Mouse (Mus musculus): ENCODE measurements around the gene Scfd1. TPM values are rescaled to one million over a fixed set of nuclear protein-coding genes. Genes with fewer than 3 reads are reported as not detected.

The Scfd1 gene
- polyA plus RNA-seq, 1 experiment from 2014 or later = 96.7 TPM

DNA sequence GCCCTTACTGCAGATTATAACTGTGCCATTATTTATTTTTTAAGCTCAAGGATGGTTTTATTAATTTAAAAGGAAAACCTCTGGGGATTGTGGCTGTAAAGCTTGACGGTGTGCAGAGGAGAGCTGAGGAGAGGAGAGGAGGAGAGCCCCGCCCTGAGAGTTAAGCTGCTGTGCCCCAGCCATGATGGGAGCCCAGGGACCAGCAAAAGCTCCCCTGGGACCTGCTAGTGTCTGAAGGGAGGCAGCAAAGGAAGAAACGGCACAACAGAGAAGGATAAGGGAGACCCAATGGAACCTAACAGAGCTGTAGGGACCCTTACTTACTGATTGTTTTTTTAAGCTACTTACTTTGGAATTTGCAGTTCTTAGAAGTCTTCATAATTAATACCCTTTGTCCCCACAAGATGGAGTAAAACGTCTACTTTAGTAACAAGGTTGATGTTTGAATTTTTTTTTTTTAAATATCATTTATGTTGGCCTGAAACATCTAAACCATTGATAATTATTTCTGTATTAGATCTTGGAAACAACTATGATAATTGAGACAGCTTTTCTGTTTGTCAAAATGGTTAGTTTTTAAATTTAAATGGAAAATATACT is 26.8 kb downstream of the Scfd1 start:
- no peak for ATAC-seq (ENCODE audit: low FRiP score, low read depth)

DNA sequence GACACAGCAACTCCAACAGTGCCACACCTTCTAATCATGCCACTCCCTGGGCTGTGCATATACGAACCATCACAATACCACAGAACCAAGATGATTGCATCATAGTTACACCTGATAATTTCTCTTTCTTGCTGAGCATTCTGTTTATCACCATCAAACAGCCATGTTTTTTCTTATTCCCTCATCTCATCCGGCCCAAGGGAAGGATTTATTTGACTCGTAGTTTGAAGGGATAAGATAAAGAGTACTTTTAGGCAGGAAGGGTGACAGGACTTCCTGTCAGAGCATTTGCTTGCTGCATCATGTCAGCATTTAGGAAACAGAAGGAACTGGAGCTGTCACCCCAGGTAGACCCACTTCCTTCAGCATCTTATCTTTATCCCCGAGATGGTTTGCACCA is 34.1 kb downstream of the Scfd1 start:
- no peak for ATAC-seq (ENCODE audit: low FRiP score, low read depth)
- WGBS = 89% methylated on average over 4 of the region's 4 CpGs

More for the DNA sequence above, 26.8 kb downstream of the Scfd1 start:
- Histone ChIP-seq H3K4me3 (no peak overlapping the region), H3K27me3 (no peaks in the 10 kb centered on the region), H3K4me2 (replicated peaks) (no peak overlapping the region), H3K36me3 (peaks cover 67% of the 10 kb centered on the region), H3K9me3 (no peaks in the 10 kb centered on the region), H3K27ac (no peak overlapping the region), H3K9ac (no peak overlapping the region), H3K4me1 (no peaks in the 10 kb centered on the region)
- WGBS = 61% methylated on average over 4 of the region's 4 CpGs

DNA sequence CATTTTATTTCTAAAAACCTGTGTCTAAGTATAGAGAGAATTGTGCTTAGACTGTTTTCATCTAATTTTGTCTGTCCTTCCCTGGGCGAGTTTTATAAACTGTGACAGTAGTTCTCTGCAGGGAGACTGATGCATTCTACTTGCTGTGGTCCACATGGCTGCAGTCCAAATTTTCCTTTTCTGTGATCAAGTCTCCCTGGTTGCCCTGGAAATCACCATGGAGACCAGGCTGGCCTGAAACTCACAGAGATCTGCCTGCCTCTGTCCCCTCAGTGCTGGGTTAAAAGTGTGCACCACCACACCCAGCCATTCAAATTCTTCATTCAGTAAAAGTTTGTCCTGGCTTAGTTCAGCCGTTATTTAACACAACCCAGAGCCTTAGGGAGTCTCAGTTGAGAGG is 60.2 kb downstream of the Scfd1 start:
- Histone ChIP-seq H3K27me3 (no peaks in the 10 kb centered on the region), H3K9me3 (no peaks in the 10 kb centered on the region), H3K9ac (no peak overlapping the region), H3K4me2 (replicated peaks) (no peak overlapping the region), H3K36me3 (peaks cover 77% of the 10 kb centered on the region), H3K4me1 (no peaks in the 10 kb centered on the region), H3K27ac (no peak overlapping the region), H3K4me3 (no peak overlapping the region)
- WGBS = 85% methylated on average over 2 of the region's 2 CpGs
- no peak for ATAC-seq (ENCODE audit: low FRiP score, low read depth)

More for the DNA sequence above, 34.1 kb downstream of the Scfd1 start:
- Histone ChIP-seq H3K9ac (no peak overlapping the region), H3K4me3 (no peak overlapping the region), H3K4me2 (replicated peaks) (no peak overlapping the region), H3K27me3 (no peaks in the 10 kb centered on the region), H3K9me3 (no peaks in the 10 kb centered on the region), H3K4me1 (no peaks in the 10 kb centered on the region), H3K36me3 (peaks cover 66% of the 10 kb centered on the region), H3K27ac (no peak overlapping the region)

DNA sequence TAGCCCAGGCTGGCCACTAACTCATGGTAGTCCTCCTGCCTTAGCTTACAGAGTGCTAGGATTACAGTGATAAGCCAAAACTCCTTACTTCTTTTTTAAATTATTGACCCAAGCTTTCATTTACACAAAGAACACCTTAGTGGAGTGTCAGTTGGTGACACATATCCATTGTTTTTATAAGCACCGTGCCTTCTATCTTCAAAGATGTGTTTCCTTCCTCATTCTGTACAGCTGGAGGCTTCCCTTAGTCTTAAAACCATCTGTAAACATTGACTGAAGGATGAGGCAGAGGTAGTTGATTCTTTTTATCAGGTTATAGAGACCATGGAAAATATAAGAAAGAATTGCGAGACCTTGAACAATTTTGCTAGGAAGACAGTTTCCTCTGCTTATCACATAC is 61.0 kb downstream of the Scfd1 start:
- ATAC-seq (ENCODE audit: low FRiP score, low read depth) = no peak
- Histone ChIP-seq H3K9ac (no peak overlapping the region), H3K27ac (no peak overlapping the region), H3K9me3 (no peaks in the 10 kb centered on the region), H3K4me1 (no peaks in the 10 kb centered on the region), H3K4me3 (no peak overlapping the region), H3K36me3 (peaks cover 76% of the 10 kb centered on the region), H3K4me2 (replicated peaks) (no peak overlapping the region), H3K27me3 (no peaks in the 10 kb centered on the region)
- WGBS = 97% methylated on average over 2 of the region's 2 CpGs

DNA sequence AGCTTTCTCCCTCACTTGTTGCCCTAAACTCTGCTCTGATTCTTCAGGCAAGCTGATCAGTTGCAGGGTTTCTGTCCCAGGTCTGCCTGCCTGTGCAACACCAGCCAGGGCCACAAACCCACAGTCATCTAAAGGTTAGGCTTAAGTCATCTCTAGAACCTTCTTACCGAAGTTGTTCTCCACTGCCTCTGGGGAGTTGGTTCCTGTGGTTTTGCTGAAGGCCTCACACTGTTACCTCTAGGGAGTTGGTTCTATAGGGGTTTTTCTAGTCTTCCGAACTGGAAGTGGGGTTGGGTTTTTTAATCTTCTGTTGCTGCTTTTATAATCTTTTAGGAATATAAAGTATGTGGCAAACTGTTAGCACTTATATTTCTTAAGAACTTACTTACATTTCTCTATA is 72.0 kb downstream of the Scfd1 start:
- no peak for ATAC-seq (ENCODE audit: low FRiP score, low read depth)
- no peak overlapping the region for H3K4me2 ChIP-seq (replicated peaks)
- no peaks in the 10 kb centered on the region for H3K4me1 ChIP-seq
- H3K4me3 ChIP-seq = no peak overlapping the region
- no peaks in the 10 kb centered on the region for H3K27me3 ChIP-seq
- no peak overlapping the region for H3K9ac ChIP-seq
- H3K9me3 ChIP-seq = peaks cover 7% of the 10 kb centered on the region; the same call in 1 of the 2 replicates
- H3K27ac ChIP-seq = no peak overlapping the region
- WGBS = 74% methylated on average over 2 of the region's 2 CpGs
- H3K36me3 ChIP-seq = peaks cover 75% of the 10 kb centered on the region

DNA sequence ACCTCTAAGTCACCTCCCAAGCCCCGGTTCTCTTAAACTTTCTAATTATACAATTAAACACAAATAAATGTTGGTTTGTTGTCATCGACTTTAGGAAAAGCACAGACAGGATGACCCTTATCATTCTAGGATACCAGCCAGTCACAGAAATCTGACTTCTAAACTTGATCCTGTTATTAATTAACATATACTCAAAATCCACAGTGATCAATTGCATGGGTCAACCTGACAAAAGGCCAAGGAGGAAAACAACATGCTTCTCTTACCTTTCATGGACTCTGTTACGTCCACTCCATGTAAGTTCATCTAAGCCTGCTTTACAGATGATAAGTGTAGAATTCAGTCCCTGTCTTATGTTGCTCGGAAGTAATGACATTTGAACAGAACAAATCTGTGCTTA is 93.6 kb downstream of the Scfd1 start:
- Histone ChIP-seq H3K27ac (no peak overlapping the region), H3K27me3 (no peaks in the 10 kb centered on the region), H3K36me3 (no peaks in the 10 kb centered on the region), H3K9ac (no peak overlapping the region), H3K4me2 (replicated peaks) (no peak overlapping the region), H3K9me3 (no peaks in the 10 kb centered on the region), H3K4me1 (no peaks in the 10 kb centered on the region), H3K4me3 (no peak overlapping the region)
- ATAC-seq (ENCODE audit: low FRiP score, low read depth) = no peak
- WGBS = 80% methylated on average over 4 of the region's 4 CpGs

DNA sequence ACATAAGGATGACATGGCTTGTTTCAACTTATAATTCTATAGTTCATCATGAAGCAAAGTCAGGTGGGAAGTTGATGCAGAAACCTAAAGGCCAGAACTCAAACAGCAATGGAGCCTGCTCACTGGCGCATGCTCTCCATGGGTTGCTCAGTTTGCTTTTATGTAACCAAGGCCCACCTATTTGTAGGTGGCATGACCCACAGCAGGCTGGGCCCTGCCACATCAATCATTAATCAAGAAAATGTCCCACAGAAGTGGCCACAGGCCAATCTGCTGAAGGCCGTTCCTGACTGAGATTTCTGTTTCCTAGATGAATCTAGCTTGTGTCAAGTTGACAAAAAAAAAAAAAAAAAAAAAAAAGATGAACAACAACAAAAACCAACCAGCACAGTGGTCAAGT is 103.9 kb downstream of the Scfd1 start:
- H3K36me3 ChIP-seq = no peaks in the 10 kb centered on the region
- 95% methylated on average over 2 of the region's 2 CpGs for WGBS
- H3K4me1 ChIP-seq = no peaks in the 10 kb centered on the region
- H3K27ac ChIP-seq = no peak overlapping the region
- no peaks in the 10 kb centered on the region for H3K27me3 ChIP-seq
- no peak overlapping the region for H3K4me2 ChIP-seq (replicated peaks)
- no peak overlapping the region for H3K4me3 ChIP-seq
- H3K9me3 ChIP-seq = no peaks in the 10 kb centered on the region; the same call in 1 of the 2 replicates
- ATAC-seq (ENCODE audit: low FRiP score, low read depth) = no peak
- no peak overlapping the region for H3K9ac ChIP-seq

DNA sequence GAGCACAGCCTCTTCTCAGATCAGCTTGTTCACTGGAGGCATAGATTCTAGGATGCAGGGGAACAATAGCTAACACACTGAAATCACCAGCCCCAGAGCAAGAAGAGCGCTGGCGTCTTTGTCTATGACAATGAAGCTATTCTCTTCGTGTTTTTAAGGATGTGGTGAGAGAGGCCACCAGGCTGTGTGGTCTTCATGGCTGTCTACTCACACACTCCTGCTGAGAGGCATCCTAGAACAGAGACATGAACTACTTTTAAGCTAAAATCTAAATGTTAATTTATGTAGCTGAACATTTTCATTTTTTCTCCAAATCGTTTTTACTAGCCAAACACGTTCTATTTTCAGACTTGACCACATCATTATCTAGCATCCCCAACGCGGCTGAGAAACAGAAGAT is 114.7 kb downstream of the Scfd1 start:
- no peaks in the 10 kb centered on the region for H3K9me3 ChIP-seq
- no peak overlapping the region for H3K4me2 ChIP-seq (replicated peaks)
- H3K27me3 ChIP-seq = no peaks in the 10 kb centered on the region
- 84% methylated on average over 7 of the region's 7 CpGs for WGBS
- H3K4me3 ChIP-seq = no peak overlapping the region
- no peak for ATAC-seq (ENCODE audit: low FRiP score, low read depth)
- peaks cover 10% of the 10 kb centered on the region; the same call in 1 of the 2 replicates for H3K4me1 ChIP-seq
- H3K9ac ChIP-seq = no peak overlapping the region
- no peaks in the 10 kb centered on the region for H3K36me3 ChIP-seq
- H3K27ac ChIP-seq = no peak overlapping the region

DNA sequence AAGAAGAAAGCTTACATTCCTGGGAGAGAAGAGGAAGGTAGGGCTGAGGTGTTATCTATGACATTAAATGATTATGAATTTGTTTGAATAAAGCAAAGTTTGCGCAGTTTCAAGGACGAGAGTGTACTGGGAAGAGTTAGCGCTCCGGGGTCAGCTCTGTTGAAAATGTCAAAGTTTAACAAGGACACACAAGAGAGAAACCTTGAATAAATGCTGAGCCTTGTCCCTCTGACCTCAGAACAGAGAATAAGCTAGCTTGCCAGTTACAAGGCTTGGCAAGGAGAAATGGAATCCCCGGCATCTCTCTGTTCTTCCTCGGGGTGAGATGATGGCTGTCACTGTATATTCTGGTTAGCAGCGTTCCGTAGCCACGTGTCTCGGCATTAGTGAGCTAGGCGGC is 116.2 kb downstream of the Scfd1 start:
- H3K36me3 ChIP-seq = no peaks in the 10 kb centered on the region
- no peak overlapping the region for H3K9ac ChIP-seq
- no peak overlapping the region for H3K4me2 ChIP-seq (replicated peaks)
- no peaks in the 10 kb centered on the region for H3K9me3 ChIP-seq
- no peaks in the 10 kb centered on the region for H3K27me3 ChIP-seq
- WGBS = 89% methylated on average over 11 of the region's 11 CpGs
- no peak for ATAC-seq (ENCODE audit: low FRiP score, low read depth)
- H3K27ac ChIP-seq = no peak overlapping the region
- H3K4me1 ChIP-seq = peaks cover 10% of the 10 kb centered on the region; the same call in 1 of the 2 replicates
- H3K4me3 ChIP-seq = no peak overlapping the region

DNA sequence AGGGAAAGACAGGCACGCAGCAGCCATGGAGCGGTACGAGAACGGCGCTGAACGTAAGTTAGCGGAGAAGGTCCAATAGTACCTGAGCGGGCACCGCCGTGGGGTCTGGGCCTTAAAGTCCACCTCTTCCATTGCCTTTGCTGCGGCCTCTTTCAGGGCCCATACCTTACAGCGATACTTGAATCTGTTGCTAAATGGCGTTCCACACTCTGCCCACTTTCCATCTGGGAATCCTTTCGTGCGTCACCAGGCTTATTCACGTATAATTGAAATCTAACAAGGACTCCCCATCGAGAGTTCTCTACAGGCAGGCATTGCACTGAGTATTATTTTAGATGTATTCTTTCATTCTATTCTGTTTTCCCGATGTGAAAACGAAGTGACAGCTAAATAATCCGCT is 117.3 kb downstream of the Scfd1 start:
- 0 out of 2 replicates have a peak overlapping the region, but pooled peaks have one; percentile 7 for H3K4me2 ChIP-seq (replicated peaks)
- no peak overlapping the region for H3K27ac ChIP-seq
- no peaks in the 10 kb centered on the region for H3K36me3 ChIP-seq
- no peak overlapping the region for H3K4me3 ChIP-seq
- peaks cover 10% of the 10 kb centered on the region; the same call in 1 of the 2 replicates for H3K4me1 ChIP-seq
- ATAC-seq (ENCODE audit: low FRiP score, low read depth) = no peak
- H3K27me3 ChIP-seq = no peaks in the 10 kb centered on the region
- no peak overlapping the region for H3K9ac ChIP-seq
- WGBS = 83% methylated on average over 20 of the region's 20 CpGs
- no peaks in the 10 kb centered on the region for H3K9me3 ChIP-seq

Other genes starting within 250 kb of the Scfd1 start
- gene G2e3, start 29.4 kb upstream of the Scfd1 start, polyA plus RNA-seq (2015; fragmentation: Nextera tagmentation; extraction: Ambion mirVana) = 40.7 and 40.8 TPM in 2 replicates
- 3.4 and 4.5 TPM in 2 replicates for gene Coch, start 215.8 kb downstream of the Scfd1 start, polyA plus RNA-seq (2015; fragmentation: Nextera tagmentation; extraction: Ambion mirVana)

Data from limb, embryonic 13.5 days (tissue).